Mouse (Mus musculus) T-helper 1 cell (primary cell): Measurements from ENCODE around the gene Morc2a.
"Not testable (repeated sequence)": the region's sequence is repeated elsewhere in the genome, so short reads cannot be mapped to it uniquely, and the experiment has no call there.

Source experiments
- in situ Hi-C: fragments of 300-600 bp; cut with MboI, MseI; formaldehyde crosslinking; loops from one replicate; pipeline ENCODE4 v1.15.1; 2025; ENCODE audit warnings: high pct_unique_total_duplicates

Gene Morc2a

GRCm38 (mm10) chr11:3648964-3649841 is at the start of gene Morc2a:
Morc2a (plus strand) TSS chr11:3649191.
- in situ Hi-C loops, result loop anchor here (5.0 kb wide), 1 partner anchor 312 kb away; no protein-coding TSS in a partner anchor

DNA sequence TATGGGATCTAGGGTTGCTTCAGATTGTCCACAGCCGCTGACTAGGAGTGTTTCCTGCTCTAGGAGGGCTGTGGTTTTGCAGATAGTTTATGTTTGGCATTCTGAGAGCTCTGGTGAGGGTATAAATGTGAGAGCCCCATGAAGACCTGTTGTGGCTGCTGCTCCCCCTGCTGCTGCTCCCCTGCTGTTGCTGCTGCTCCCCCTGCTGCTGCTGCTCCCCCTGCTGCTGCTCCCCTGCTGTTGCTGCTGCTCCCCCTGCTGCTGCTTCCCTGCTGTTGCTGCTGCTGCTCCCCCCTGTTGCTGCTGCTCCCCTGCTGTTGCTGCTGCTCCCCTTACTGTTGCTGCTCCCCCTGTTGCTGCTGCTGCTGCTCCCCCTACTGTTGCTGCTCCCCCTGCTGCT is 47.0 kb upstream of the Morc2a start:
- in situ Hi-C loops, result not testable (repeated sequence)

DNA sequence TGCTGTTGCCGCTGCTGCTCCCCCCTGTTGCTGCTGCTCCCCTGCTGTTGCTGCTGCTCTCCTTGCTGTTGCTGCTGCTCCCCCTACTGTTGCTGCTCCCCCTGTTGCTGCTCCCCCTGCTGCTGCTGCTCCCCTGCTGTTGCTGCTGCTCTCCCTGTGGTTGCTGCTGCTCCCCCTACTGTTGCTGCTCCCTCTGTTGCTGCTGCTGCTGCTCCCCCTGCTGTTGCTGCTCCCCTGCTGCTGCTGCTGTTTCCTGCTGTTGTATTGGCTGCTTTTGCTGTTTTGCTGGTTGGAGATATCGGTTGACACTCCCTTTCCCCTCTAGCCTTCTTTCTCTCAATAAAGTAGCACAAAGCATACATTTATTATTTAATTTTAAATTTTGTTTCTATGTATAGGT is 46.3 kb upstream of the Morc2a start:
- in situ Hi-C loops, result not testable (repeated sequence)

DNA sequence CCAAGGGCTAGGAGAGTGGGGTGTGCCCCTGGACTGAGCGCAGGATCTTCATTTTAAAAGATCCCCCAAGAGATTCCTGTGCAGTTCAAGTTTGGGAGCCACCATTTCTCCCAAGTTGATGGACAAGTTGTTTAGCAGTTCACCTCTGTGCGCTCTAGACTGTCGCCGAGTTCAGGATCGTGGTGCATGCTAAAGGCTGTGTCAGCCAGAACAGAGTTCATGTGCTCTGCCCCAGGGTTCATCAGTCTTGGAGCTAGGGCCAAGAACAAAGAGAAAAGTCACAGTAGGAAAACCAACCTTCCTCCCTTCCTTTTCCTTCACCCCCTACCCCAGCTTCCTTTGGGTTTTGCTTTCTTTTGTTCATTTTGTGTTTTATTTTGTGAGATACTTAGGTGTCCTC is 42.5 kb upstream of the Morc2a start:
- in situ Hi-C loops, result no loop called here

- in situ Hi-C loops, result no loop called here
Measured at GRCm38 (mm10) chr11:3615576-3615975, 33.4 kb upstream of the Morc2a start.

GRCm38 (mm10) chr11:3622826-3623225 is 26.2 kb upstream of the Morc2a start:
- in situ Hi-C loops, result no loop called here

DNA sequence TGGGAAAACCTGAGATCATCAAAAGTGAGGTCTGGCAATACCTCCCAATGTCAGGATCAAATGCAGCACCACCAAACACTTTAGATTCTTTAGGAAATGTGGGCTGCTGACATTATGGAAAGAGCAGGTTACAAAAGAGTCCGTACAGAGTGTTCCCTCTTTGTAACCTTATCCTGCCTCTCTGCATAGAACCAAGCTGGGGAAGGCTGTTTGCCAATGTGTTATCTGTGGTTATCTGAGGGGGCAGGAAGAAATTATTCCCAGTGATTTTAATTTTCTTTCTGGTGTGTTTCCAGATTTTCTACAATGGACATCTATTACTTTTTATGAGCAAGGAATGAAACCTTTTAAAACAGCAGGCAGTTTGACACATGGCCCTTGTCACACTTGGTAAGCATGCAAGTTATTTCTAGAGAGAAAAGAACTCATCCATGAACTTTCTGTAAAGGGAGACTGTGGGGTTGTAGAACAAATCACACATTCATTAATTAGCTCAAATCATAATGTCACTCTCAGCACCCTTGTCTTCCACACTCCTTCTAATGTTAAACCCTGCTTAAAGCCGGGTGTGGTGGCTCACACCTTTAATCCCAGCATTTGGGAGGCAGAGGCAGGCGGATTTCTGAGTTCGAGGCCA is 24.5 kb upstream of the Morc2a start:
- in situ Hi-C loops, result no loop called here

- in situ Hi-C loops, result no loop called here
Measured at GRCm38 (mm10) chr11:3628999-3629491, 19.9 kb upstream of the Morc2a start.

GRCm38 (mm10) chr11:3633269-3633668 is 15.7 kb upstream of the Morc2a start:
- in situ Hi-C loops, result not testable (repeated sequence)

GRCm38 (mm10) chr11:3647688-3648087 is 1.3 kb upstream of the Morc2a start:
- in situ Hi-C loops, result loop anchor here (5.0 kb wide), 1 partner anchor 310 kb away; no protein-coding TSS in a partner anchor

DNA sequence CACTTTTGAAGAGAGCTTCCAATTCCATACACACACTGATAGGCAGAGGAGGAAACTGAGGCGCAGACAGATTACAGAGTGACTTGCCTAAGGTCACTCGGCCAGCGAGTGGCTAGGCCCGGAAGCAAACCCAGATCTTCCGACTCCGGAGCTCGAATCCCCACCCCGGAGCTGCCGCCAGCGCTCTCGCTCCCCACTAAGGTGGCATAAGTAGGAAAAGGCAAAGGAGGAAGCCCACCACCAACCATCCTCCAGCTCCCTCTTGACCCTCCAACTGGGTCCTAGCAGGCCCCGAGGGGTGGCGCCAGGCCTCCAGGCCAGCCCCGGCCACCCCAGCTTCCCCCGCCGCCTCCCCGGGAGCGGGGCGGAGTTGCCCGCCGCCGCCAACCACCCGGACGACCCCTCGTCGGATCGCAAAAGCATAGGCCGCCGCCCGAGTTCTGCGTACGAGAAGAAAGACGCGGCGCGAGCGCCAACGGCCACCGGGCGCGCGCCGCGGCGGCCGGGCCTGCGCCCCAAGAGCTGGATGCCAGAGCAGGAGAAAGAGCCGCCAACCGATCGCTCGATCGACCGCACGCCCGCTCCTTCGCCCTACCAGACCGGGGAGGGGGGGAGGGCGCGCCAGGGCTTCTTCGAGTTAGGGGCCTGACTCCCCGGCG is 557 bp upstream of the Morc2a start:
- in situ Hi-C loops, result loop anchor here (5.0 kb wide), 1 partner anchor 311 kb away; no protein-coding TSS in a partner anchor

- in situ Hi-C loops, result no loop called here
Measured at GRCm38 (mm10) chr11:3650141-3650540, 1.1 kb downstream of the Morc2a start.

GRCm38 (mm10) chr11:3661964-3662363 is 13.0 kb downstream of the Morc2a start:
- in situ Hi-C loops, result no loop called here

DNA sequence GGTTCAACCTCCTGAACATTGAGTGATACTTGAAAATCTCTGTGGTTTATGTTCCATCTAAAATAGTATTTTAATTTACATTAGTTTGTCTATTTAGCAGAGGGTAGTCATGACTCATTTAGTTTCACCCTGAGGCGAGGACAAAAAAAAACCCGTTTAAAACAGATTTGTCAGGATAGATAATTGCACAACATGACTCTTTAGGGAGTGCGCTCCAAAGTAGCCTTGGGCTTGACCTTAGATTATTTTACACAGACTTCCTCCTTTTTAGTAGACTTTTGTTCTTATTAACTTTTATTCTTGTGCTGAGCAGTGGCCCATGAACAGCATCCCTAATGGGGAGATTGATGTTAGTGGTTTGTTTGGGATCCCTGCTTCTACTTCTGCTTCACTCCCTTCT is 18.5 kb downstream of the Morc2a start:
- in situ Hi-C loops, result no loop called here

DNA sequence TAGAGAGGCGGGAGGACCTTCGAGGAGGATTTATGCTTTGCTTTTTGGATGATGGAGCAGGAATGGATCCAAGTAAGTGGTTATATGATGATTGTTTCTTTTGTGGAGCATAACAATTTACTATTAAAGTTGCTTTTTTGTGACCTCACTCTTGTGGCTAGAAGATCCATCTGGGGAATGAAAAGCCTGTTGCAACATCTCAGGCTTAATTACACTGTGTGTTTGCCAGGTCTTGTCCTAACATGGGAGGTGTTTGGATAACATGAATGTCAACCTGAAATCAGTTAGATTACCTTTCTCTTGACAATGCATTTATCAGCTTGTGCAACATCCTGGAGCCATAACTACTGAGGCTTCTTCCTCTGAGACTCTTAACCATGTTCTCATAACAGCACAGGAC is 19.8 kb downstream of the Morc2a start:
- in situ Hi-C loops, result no loop called here

DNA sequence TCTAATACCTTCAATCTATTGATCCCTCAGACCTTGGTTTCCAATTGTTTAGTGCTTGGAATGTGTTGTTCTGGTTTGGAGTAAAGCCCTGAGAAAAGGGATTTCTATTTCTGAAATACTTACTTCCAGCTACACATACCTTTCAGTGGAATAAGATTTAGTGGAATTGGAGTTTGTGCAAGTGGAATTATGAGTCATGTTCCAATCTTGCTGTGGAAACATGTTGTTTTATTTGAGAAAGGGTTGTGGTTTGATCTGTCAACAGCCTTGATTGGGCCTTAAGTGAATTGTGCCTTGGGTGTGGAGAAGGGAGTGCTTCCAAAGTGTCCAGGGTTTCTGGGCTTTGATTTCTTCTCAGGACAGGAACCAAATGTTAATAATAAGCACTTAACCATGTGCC is 20.9 kb downstream of the Morc2a start:
- in situ Hi-C loops, result no loop called here

GRCm38 (mm10) chr11:3671000-3671628 is 22.1 kb downstream of the Morc2a start:
- in situ Hi-C loops, result no loop called here

- in situ Hi-C loops, result no loop called here
Measured at GRCm38 (mm10) chr11:3674545-3674944, 25.6 kb downstream of the Morc2a start.

GRCm38 (mm10) chr11:3676423-3676822 is 27.4 kb downstream of the Morc2a start:
- in situ Hi-C loops, result no loop called here

GRCm38 (mm10) chr11:3677204-3677603 is 28.2 kb downstream of the Morc2a start:
- in situ Hi-C loops, result no loop called here

- in situ Hi-C loops, result no loop called here
Measured at GRCm38 (mm10) chr11:3679771-3680170, 30.8 kb downstream of the Morc2a start.

DNA sequence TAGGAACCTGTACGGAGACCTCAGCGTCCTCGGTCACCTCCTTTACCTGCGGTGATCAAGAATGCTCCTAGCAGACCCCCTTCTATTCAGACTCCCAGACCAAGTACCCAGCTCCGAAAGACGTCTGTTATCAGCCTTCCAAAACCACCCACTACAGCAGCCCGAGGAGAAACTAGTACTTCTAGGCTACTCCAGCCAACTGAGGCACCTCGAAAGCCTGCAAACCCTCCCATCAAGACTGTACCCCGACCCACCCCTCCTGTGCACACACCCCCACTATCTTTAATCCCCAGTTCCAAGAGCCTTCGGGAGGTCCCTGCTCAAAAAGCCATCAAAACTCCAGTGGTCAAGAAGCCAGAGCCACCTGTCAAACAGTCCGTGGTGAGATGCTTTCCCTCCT is 34.7 kb downstream of the Morc2a start:
- in situ Hi-C loops, result no loop called here
